Mouse (Mus musculus): ENCODE data around the gene Atf3. TPM values are rescaled to one million over a fixed set of nuclear protein-coding genes. Genes with fewer than 3 reads are reported as not detected.
"Not testable (repeated sequence)": the region's sequence is repeated elsewhere in the genome, so short reads cannot be mapped to it uniquely, and the experiment has no call there.

Atf3 gene
- polyA plus RNA-seq, 1 experiment = 0.16 TPM

DNA sequence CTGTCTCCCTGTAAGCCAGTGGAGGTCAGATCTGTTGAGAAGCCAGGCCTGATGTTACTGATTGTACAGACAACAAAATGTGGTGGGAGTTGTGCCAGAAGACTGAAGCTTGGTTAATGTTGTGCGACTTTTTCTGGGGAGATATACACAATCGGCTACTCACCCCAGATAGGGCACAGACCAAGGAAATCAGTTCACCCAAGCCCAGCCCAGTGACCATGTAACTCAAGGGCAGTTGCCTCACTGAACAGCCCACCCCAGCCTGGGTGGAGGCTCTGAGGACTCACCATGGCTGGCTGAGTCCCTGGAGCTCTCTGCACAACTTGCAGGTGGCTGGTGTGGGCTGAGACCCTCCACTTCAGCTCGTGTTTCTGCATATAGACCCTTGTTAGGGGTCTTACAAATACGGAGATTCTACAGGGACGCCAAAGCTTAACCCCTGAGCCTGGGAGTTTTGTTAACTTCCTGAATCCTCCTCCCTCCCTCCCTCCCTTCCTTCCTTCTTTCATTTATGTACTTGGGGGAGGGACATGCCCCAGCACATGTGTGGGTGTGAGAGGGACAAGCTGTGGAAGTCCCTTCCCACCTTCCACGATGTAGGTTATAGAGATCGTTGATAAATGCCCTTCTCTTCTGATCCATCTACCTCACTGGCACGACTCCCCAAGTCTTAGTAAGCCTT lies 66.8 kb downstream of the Atf3 start:
- Histone ChIP-seq H3K27me3 (ENCODE audit: control insufficient read depth) (no peaks in the 10 kb centered on the region), H3K4me3 (replicated peaks) (no peak overlapping the region), H3K4me1 (ENCODE audit: control insufficient read depth) (no peaks in the 10 kb centered on the region), H3K9me3 (ENCODE audit: control insufficient read depth, low read length) (no peaks in the 10 kb centered on the region; the same call in 1 of the 2 replicates), H3K36me3 (ENCODE audit: control insufficient read depth) (no peaks in the 10 kb centered on the region)
- TF ChIP-seq TAL1 (IDR thresholded peaks at IDR 0.05; ENCODE audit: low read length) (no peak), GATA1 (IDR thresholded peaks at IDR 0.05; ENCODE audit: low read length) (no peak)

- not testable (repeated sequence) for H3K9me3 ChIP-seq (ENCODE audit: control insufficient read depth, low read length); H3K4me1 ChIP-seq (ENCODE audit: control insufficient read depth); H3K27me3 ChIP-seq (ENCODE audit: control insufficient read depth); H3K36me3 ChIP-seq (ENCODE audit: control insufficient read depth); H3K4me3 ChIP-seq (replicated peaks)
These were observed 68.3 kb downstream of the Atf3 start for GRCm38 (mm10) chr1:191149489-191149888.

- no peak for TF ChIP-seq TAL1 (IDR thresholded peaks at IDR 0.05; ENCODE audit: low read length)
- TF ChIP-seq GATA1 (IDR thresholded peaks at IDR 0.05; ENCODE audit: low read length) = no peak
- H3K36me3 ChIP-seq (ENCODE audit: control insufficient read depth) = no peaks in the 10 kb centered on the region
These were observed 76.9 kb downstream of the Atf3 start for GRCm38 (mm10) chr1:191140983-191141382.

DNA sequence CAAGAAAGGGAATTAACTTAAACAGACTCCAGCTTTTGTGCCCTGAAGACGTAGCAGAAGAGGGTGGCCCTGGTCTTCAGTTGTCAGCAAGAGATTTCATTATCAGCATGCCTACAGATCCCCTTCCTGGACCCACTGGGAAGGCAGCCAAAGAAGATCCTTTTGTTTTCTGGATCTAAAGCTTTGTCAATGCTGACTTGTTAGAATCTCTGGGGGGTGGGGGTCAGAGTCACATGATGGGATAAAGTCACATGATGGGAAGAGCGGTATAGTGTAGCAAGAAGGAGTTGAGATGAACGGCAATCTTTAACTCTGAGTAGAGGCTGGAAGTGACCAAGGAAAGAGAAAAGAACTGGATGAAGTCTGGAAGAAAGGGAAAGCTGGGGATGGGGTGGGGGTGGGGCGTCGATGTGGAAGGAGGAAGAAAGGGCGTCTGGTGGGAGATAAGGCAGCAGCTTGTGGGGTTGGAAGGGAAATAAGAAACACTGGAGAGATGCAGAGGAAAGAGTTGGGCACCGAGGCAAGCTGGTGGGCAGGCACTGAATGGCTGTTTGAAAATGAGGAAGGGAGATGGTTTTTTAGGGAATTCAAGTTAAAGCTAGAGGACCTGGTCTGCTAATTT lies 78.9 kb downstream of the Atf3 start:
- Histone ChIP-seq H3K36me3 (ENCODE audit: control insufficient read depth) (no peaks in the 10 kb centered on the region), H3K4me3 (replicated peaks) (no peak overlapping the region), H3K27me3 (ENCODE audit: control insufficient read depth) (peaks cover 3% of the 10 kb centered on the region; the same call in 1 of the 2 replicates), H3K4me1 (ENCODE audit: control insufficient read depth) (peaks cover 12% of the 10 kb centered on the region), H3K9me3 (ENCODE audit: control insufficient read depth, low read length) (peaks cover 4% of the 10 kb centered on the region)
- no peak for TF ChIP-seq TAL1 (IDR thresholded peaks at IDR 0.05; ENCODE audit: low read length)
- no peak for TF ChIP-seq GATA1 (IDR thresholded peaks at IDR 0.05; ENCODE audit: low read length)

More at GRCm38 (mm10) chr1:191140983-191141382, 76.9 kb downstream of the Atf3 start:
- peaks cover 4% of the 10 kb centered on the region for H3K9me3 ChIP-seq (ENCODE audit: control insufficient read depth, low read length)
- no peak overlapping the region for H3K4me3 ChIP-seq (replicated peaks)
- H3K4me1 ChIP-seq (ENCODE audit: control insufficient read depth) = peaks cover 12% of the 10 kb centered on the region
- H3K27me3 ChIP-seq (ENCODE audit: control insufficient read depth) = peaks cover 3% of the 10 kb centered on the region; the same call in 1 of the 2 replicates

- H3K4me3 ChIP-seq (replicated peaks) = no peak overlapping the region
- H3K36me3 ChIP-seq (ENCODE audit: control insufficient read depth) = no peaks in the 10 kb centered on the region
- H3K4me1 ChIP-seq (ENCODE audit: control insufficient read depth) = peaks cover 12% of the 10 kb centered on the region
- TF ChIP-seq TAL1 (IDR thresholded peaks at IDR 0.05; ENCODE audit: low read length) (no peak), GATA1 (IDR thresholded peaks at IDR 0.05; ENCODE audit: low read length) (no peak)
- peaks cover 4% of the 10 kb centered on the region for H3K9me3 ChIP-seq (ENCODE audit: control insufficient read depth, low read length)
- peaks cover 3% of the 10 kb centered on the region; the same call in 1 of the 2 replicates for H3K27me3 ChIP-seq (ENCODE audit: control insufficient read depth)
These were observed 79.4 kb downstream of the Atf3 start for GRCm38 (mm10) chr1:191138436-191138835.

DNA sequence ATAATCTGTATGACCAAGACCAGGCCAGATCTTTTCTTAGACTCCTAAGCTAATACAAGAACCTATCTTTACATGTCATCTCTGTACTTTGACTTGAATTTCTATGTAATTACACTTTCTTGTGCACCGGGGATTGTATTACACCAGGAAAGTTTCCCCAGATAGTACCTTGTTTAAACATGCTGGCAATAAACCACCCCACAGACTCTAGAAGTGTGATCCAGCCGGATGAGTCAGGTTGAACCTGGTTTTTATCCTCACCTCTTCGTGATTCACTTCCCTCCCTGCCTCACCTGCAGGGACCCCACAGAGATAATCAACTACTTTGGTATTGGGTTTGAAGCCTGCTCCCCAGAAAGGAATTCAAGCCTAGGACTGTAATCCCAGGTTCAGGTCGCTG lies 82.4 kb downstream of the Atf3 start:
- H3K36me3 ChIP-seq (ENCODE audit: control insufficient read depth) = no peaks in the 10 kb centered on the region
- H3K9me3 ChIP-seq (ENCODE audit: control insufficient read depth, low read length) = no peaks in the 10 kb centered on the region
- peaks cover 18% of the 10 kb centered on the region for H3K4me1 ChIP-seq (ENCODE audit: control insufficient read depth)
- H3K4me3 ChIP-seq (replicated peaks) = no peak overlapping the region
- TF ChIP-seq GATA1 (IDR thresholded peaks at IDR 0.05; ENCODE audit: low read length) = no peak
- no peak for TF ChIP-seq TAL1 (IDR thresholded peaks at IDR 0.05; ENCODE audit: low read length)
- no peaks in the 10 kb centered on the region for H3K27me3 ChIP-seq (ENCODE audit: control insufficient read depth)

DNA sequence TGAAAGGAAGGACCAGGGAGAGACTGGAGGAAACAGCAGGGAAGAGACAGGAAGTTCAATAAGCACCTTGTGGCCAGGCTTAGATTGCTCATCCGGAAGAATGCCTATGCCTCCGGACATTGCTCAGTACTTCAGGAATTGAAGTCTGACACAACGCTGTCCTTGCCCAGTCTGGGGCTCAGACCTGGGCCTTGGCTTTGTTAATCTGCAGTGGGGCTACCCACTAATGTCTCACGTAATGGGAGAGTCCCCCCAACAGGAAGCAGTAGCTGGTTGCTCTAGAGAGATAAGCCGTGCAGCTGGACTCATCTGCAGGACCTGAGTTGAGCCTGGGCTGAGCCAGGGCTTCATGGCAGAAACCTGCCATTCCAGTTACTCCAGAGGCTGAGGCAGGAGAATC lies 84.9 kb downstream of the Atf3 start:
- H3K27me3 ChIP-seq (ENCODE audit: control insufficient read depth) = no peaks in the 10 kb centered on the region
- H3K4me3 ChIP-seq (replicated peaks) = no peak overlapping the region
- no peaks in the 10 kb centered on the region for H3K36me3 ChIP-seq (ENCODE audit: control insufficient read depth)
- peaks cover 6% of the 10 kb centered on the region for H3K4me1 ChIP-seq (ENCODE audit: control insufficient read depth)
- no peak for TF ChIP-seq GATA1 (IDR thresholded peaks at IDR 0.05; ENCODE audit: low read length)
- no peak for TF ChIP-seq TAL1 (IDR thresholded peaks at IDR 0.05; ENCODE audit: low read length)
- H3K9me3 ChIP-seq (ENCODE audit: control insufficient read depth, low read length) = peaks cover 7% of the 10 kb centered on the region

- H3K4me1 ChIP-seq (ENCODE audit: control insufficient read depth) = peaks cover 6% of the 10 kb centered on the region
- no peak overlapping the region for H3K4me3 ChIP-seq (replicated peaks)
These were observed 85.6 kb downstream of the Atf3 start for GRCm38 (mm10) chr1:191132240-191132639.

DNA sequence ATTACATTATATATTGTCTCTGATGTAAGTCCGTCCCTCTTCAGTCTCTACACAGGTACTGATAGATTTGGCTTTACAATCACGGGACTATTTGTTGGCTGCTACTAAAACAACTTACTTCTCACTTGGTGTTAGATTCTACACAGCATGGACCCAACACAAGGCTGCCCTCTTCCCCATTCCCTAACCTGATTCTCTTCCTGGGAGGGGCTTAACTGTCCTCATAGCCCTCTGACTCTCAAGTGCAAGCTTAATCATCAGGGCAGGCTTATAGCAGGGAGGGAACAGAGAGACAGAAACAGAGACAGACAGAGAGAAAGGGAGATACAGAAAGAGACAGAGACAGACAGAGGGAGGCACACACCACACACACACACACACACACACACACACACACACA lies 86.1 kb downstream of the Atf3 start:
- Histone ChIP-seq H3K9me3 (ENCODE audit: control insufficient read depth, low read length) (peaks cover 7% of the 10 kb centered on the region), H3K4me3 (replicated peaks) (no peak overlapping the region), H3K4me1 (ENCODE audit: control insufficient read depth) (peaks cover 6% of the 10 kb centered on the region), H3K36me3 (ENCODE audit: control insufficient read depth) (no peaks in the 10 kb centered on the region), H3K27me3 (ENCODE audit: control insufficient read depth) (no peaks in the 10 kb centered on the region)
- TF ChIP-seq TAL1 (IDR thresholded peaks at IDR 0.05; ENCODE audit: low read length) (no peak), GATA1 (IDR thresholded peaks at IDR 0.05; ENCODE audit: low read length) (no peak)

More at GRCm38 (mm10) chr1:191132240-191132639, 85.6 kb downstream of the Atf3 start:
- no peak for TF ChIP-seq GATA1 (IDR thresholded peaks at IDR 0.05; ENCODE audit: low read length)
- TF ChIP-seq TAL1 (IDR thresholded peaks at IDR 0.05; ENCODE audit: low read length) = no peak
- Histone ChIP-seq H3K27me3 (ENCODE audit: control insufficient read depth) (no peaks in the 10 kb centered on the region), H3K36me3 (ENCODE audit: control insufficient read depth) (no peaks in the 10 kb centered on the region), H3K9me3 (ENCODE audit: control insufficient read depth, low read length) (peaks cover 7% of the 10 kb centered on the region)

All from erythroblast, embryonic 14.5 days (primary cell).